Mouse (Mus musculus) CD4-positive naive resting alpha-beta T cell, adult 57 days (primary cell): ENCODE results near the gene Gm16181. TPM values are rescaled to one million over a fixed set of nuclear protein-coding genes. Genes with fewer than 3 reads are reported as not detected.

Source experiments
- total RNA-seq: library from RNA; stranded (reverse); gene quantifications from one replicate; pipeline ENCODE4 v1.2.4, GENCODE M21; 2023

Gm16181 gene
- total RNA-seq, result not detected

GRCm38 (mm10) chr17:35220156-35220952 lies at the start of gene Gm16181:
Gene Gm16181 (plus strand): TSS chr17:35220834.

GRCm38 (mm10) chr17:35175968-35176367 lies 44.7 kb upstream of the Gm16181 start, which contains the start of gene Aif1:
Gene Aif1 (minus strand): TSS chr17:35176068.

GRCm38 (mm10) chr17:35187959-35188610 lies 32.5 kb upstream of the Gm16181 start, which contains the start of gene Lst1:
Gene Lst1 (minus strand): TSS chr17:35188439.

GRCm38 (mm10) chr17:35193881-35194843 lies 26.5 kb upstream of the Gm16181 start, which contains the start of gene Ltb:
Gene Ltb (plus strand): TSS chr17:35194439.

GRCm38 (mm10) chr17:35201787-35202186 lies 18.8 kb upstream of the Gm16181 start, which contains the start of gene Tnf:
Gene Tnf (minus strand): TSS chr17:35202007.

GRCm38 (mm10) chr17:35204494-35205379 lies 15.9 kb upstream of the Gm16181 start, which contains the start of gene Lta:
Gene Lta (minus strand): TSS chr17:35205351.

GRCm38 (mm10) chr17:35233114-35233980 lies 12.7 kb downstream of the Gm16181 start, which contains the start of gene Atp6v1g2:
Gene Atp6v1g2 (plus strand): TSS chr17:35233660.

GRCm38 (mm10) chr17:35235614-35236389 lies 15.2 kb downstream of the Gm16181 start, which contains the start of gene Nfkbil1:
Gene Nfkbil1 (minus strand): TSS chr17:35235792.

GRCm38 (mm10) chr17:35241305-35242014 lies 20.8 kb downstream of the Gm16181 start, which contains the start of gene Ddx39b:
Gene Ddx39b (plus strand): TSS chr17:35241746.

GRCm38 (mm10) chr17:35262664-35263522 lies 42.3 kb downstream of the Gm16181 start, which contains the start of gene H2-D1:
Gene H2-D1 (plus strand): TSS chr17:35262730.

Other genes with a start within 250 kb of the Gm16181 start
- 70.6 TPM for gene Hspa1a, start 248.7 kb upstream of the Gm16181 start, total RNA-seq
- not detected for gene Hspa1l, start 248.1 kb upstream of the Gm16181 start, total RNA-seq
- 39.0 TPM for gene Lsm2, start 239.0 kb upstream of the Gm16181 start, total RNA-seq
- 84.6 TPM for gene Vars, start 219.8 kb upstream of the Gm16181 start, total RNA-seq
- gene Vwa7, start 204.3 kb upstream of the Gm16181 start, total RNA-seq, result 0.21 TPM
- not detected for gene Sapcd1, start 192.8 kb upstream of the Gm16181 start, total RNA-seq
- 3.9 TPM for gene Msh5, start 174.1 kb upstream of the Gm16181 start, total RNA-seq
- 157 TPM for gene Clic1, start 170.9 kb upstream of the Gm16181 start, total RNA-seq
- 2.5 TPM for gene Ddah2, start 161.8 kb upstream of the Gm16181 start, total RNA-seq
- not detected for gene Ly6g6c, start 155.4 kb upstream of the Gm16181 start, total RNA-seq
- gene Mpig6b, start 154.7 kb upstream of the Gm16181 start, total RNA-seq, result 0.27 TPM
- gene Ly6g6e, start 143.9 kb upstream of the Gm16181 start, total RNA-seq, result not detected
- not detected for gene Ly6g6d, start 142.8 kb upstream of the Gm16181 start, total RNA-seq
- gene Ly6g6f, start 135.2 kb upstream of the Gm16181 start, total RNA-seq, result not detected
- gene Abhd16a, start 131.6 kb upstream of the Gm16181 start, total RNA-seq, result 69.9 TPM
- gene Ly6g5c, start 112.6 kb upstream of the Gm16181 start, total RNA-seq, result not detected
- 0.83 TPM for gene Ly6g5b, start 105.4 kb upstream of the Gm16181 start, total RNA-seq
- gene Gpank1, start 99.4 kb upstream of the Gm16181 start, total RNA-seq, result 27.0 TPM
- 141 TPM for gene Csnk2b, start 98.8 kb upstream of the Gm16181 start, total RNA-seq
- 20.6 TPM for gene D17H6S53E, start 94.5 kb upstream of the Gm16181 start, total RNA-seq
- gene Apom, start 88.8 kb upstream of the Gm16181 start, total RNA-seq, result not detected
- 438 TPM for gene Bag6, start 85.7 kb upstream of the Gm16181 start, total RNA-seq
- 294 TPM for gene Prrc2a, start 55.9 kb upstream of the Gm16181 start, total RNA-seq
- 3.0 TPM for gene Aif1, start 44.8 kb upstream of the Gm16181 start, total RNA-seq
- 14.3 TPM for gene Lst1, start 32.4 kb upstream of the Gm16181 start, total RNA-seq
- gene Ltb, start 26.4 kb upstream of the Gm16181 start, total RNA-seq, result 538 TPM
- gene Tnf, start 18.8 kb upstream of the Gm16181 start, total RNA-seq, result 18.7 TPM
- gene Lta, start 15.5 kb upstream of the Gm16181 start, total RNA-seq, result 15.2 TPM
- gene Atp6v1g2, start 12.8 kb downstream of the Gm16181 start, total RNA-seq, result 1.6 TPM
- gene Nfkbil1, start 15.0 kb downstream of the Gm16181 start, total RNA-seq, result 10.8 TPM
- 474 TPM for gene Ddx39b, start 20.9 kb downstream of the Gm16181 start, total RNA-seq
- gene H2-D1, start 41.9 kb downstream of the Gm16181 start, total RNA-seq, result 2,421 TPM
- 14.8 TPM for gene H2-Q1, start 99.6 kb downstream of the Gm16181 start, total RNA-seq
- 16.7 TPM for gene H2-Q2, start 121.4 kb downstream of the Gm16181 start, total RNA-seq
- 511 TPM for gene H2-Q4, start 158.8 kb downstream of the Gm16181 start, total RNA-seq
- gene H2-Q6, start 204.0 kb downstream of the Gm16181 start, total RNA-seq, result 107 TPM
- gene H2-Q7, start 218.3 kb downstream of the Gm16181 start, total RNA-seq, result 390 TPM
- gene H2-Q10, start 249.3 kb downstream of the Gm16181 start, total RNA-seq, result 74.1 TPM